In genomic region chr17:8872611-8873010, GRCm38 (mm10) we compare ENCODE assay signal across 15 mouse cellular contexts.
DNase-seq lines count a peak whose midpoint lies in the region; ATAC-seq lines count a peak whose summit lies in the region.
"Had no signal": no experiment of that assay in that cellular context is flagged by ENCODE, and none has a peak within 500 bp of the region (broad histone marks: within the 10 kb centered on the region; RNA-seq: fewer than 3 reads in every experiment).

No protein-coding gene starts in this region.

- no peak overlapping the region for H3K9ac ChIP-seq in forebrain, embryonic 11.5 days (ENCODE audit: low read length)
- H3K9ac ChIP-seq in hindbrain, embryonic 11.5 days (ENCODE audit: low read depth, low read length) = no peak overlapping the region
- no peak overlapping the region for H3K9ac ChIP-seq in hindbrain, embryonic 14.5 days
- H3K9ac ChIP-seq in neural tube, embryonic 13.5 days = peak overlapping the region; percentile 45; the same call in 1 of the 2 replicates
- H3K9ac ChIP-seq: liver, embryonic 15.5 days had no signal

- WGBS in forebrain, embryonic 10.5 days = 78% methylated on average over 8 of the region's 8 CpGs
- WGBS in forebrain, embryonic 11.5 days = 71% methylated on average over 8 of the region's 8 CpGs
- WGBS in hindbrain, embryonic 11.5 days = 72% methylated on average over 8 of the region's 8 CpGs
- WGBS in hindbrain, embryonic 14.5 days = 36% methylated on average over 8 of the region's 8 CpGs
- WGBS in neural tube, embryonic 13.5 days = 38% methylated on average over 8 of the region's 8 CpGs

- DNase-seq in forebrain, embryonic 10.5 days (ENCODE audit: extremely low spot score, low spot score) = no peak
- no peak for DNase-seq in forebrain, embryonic 11.5 days (ENCODE audit: low spot score)
- DNase-seq in hindbrain, embryonic 11.5 days (ENCODE audit: low spot score) = peak; percentile 16
- DNase-seq in hindbrain, embryonic 14.5 days (ENCODE audit: low spot score) = no peak
- DNase-seq in neural tube, embryonic 10.5 days (ENCODE audit: extremely low spot score, low spot score) = no peak
- no peak for DNase-seq in frontal cortex, adult 2 months (ENCODE audit: extremely low spot score in 1 of 2, low spot score in 1 of 2)
- no peak for DNase-seq in left cerebral cortex, postnatal 10 days (ENCODE audit: extremely low spot score in 1 of 2, low spot score in 2 of 2)
- DNase-seq: cerebellum, adult 11-12 months; gastrocnemius, postnatal 10 days; right cerebral cortex, postnatal 4 days had no signal

- H3K4me3 ChIP-seq in forebrain, embryonic 10.5 days = no peak overlapping the region
- no peak overlapping the region for H3K4me3 ChIP-seq in forebrain, embryonic 11.5 days (ENCODE audit: low read depth, low read length)
- H3K4me3 ChIP-seq in hindbrain, embryonic 11.5 days (ENCODE audit: low read depth, low read length) = no peak overlapping the region
- no peak overlapping the region for H3K4me3 ChIP-seq in hindbrain, embryonic 14.5 days (replicated peaks; ENCODE audit: low read length)
- H3K4me3 ChIP-seq in neural tube, embryonic 13.5 days = no peak overlapping the region
- H3K4me3 ChIP-seq: layer of hippocampus, adult 2 months; liver, embryonic 15.5 days had no signal

- H3K27ac ChIP-seq in forebrain, embryonic 10.5 days = 0 out of 2 replicates have a peak overlapping the region, but pooled peaks have one; percentile 63
- no peak overlapping the region for H3K27ac ChIP-seq in forebrain, embryonic 11.5 days (ENCODE audit: low read depth, low read length)
- 0 out of 2 replicates have a peak overlapping the region, but pooled peaks have one; percentile 36 for H3K27ac ChIP-seq in hindbrain, embryonic 11.5 days (ENCODE audit: low read depth, low read length)
- H3K27ac ChIP-seq in hindbrain, embryonic 14.5 days = no peak overlapping the region
- 0 out of 2 replicates have a peak overlapping the region, but pooled peaks have one; percentile 23 for H3K27ac ChIP-seq in neural tube, embryonic 13.5 days (replicated peaks)
- H3K27ac ChIP-seq: layer of hippocampus, adult 2 months; liver, embryonic 15.5 days had no signal

- no peak overlapping the region for H3K4me2 ChIP-seq in forebrain, embryonic 11.5 days (ENCODE audit: low read depth, low read length, severe bottlenecking)
- no peak overlapping the region for H3K4me2 ChIP-seq in hindbrain, embryonic 11.5 days (replicated peaks; ENCODE audit: low read depth, low read length)
- no peak overlapping the region for H3K4me2 ChIP-seq in hindbrain, embryonic 14.5 days (replicated peaks)
- no peak overlapping the region for H3K4me2 ChIP-seq in neural tube, embryonic 13.5 days
- H3K4me2 ChIP-seq: liver, embryonic 15.5 days; midbrain, embryonic 11.5 days had no signal

- H3K9me3 ChIP-seq in forebrain, embryonic 10.5 days = no peaks in the 10 kb centered on the region
- H3K9me3 ChIP-seq in forebrain, embryonic 11.5 days (ENCODE audit: control insufficient read depth, low read length) = no peaks in the 10 kb centered on the region
- H3K9me3 ChIP-seq in hindbrain, embryonic 11.5 days (ENCODE audit: control insufficient read depth, low read length) = no peaks in the 10 kb centered on the region
- H3K9me3 ChIP-seq in hindbrain, embryonic 14.5 days (ENCODE audit: control insufficient read depth, low read length) = no peaks in the 10 kb centered on the region
- H3K9me3 ChIP-seq in neural tube, embryonic 13.5 days = no peaks in the 10 kb centered on the region
- H3K9me3 ChIP-seq: liver, embryonic 15.5 days had no signal

- intact Hi-C loops in left cerebral cortex, postnatal 10 days (cut with DNase I) = no loop called here

- peaks cover 25% of the 10 kb centered on the region for H3K4me1 ChIP-seq in forebrain, embryonic 10.5 days
- peaks cover 4% of the 10 kb centered on the region; the same call in 1 of the 2 replicates for H3K4me1 ChIP-seq in forebrain, embryonic 11.5 days (replicated peaks; ENCODE audit: control insufficient read depth, insufficient read depth, low read length)
- H3K4me1 ChIP-seq in hindbrain, embryonic 11.5 days (replicated peaks; ENCODE audit: control insufficient read depth, insufficient read depth, low read length) = 0 out of 2 replicates have a peak, but pooled peaks cover under 1% of the 10 kb centered on the region
- peaks cover 6% of the 10 kb centered on the region for H3K4me1 ChIP-seq in hindbrain, embryonic 14.5 days (replicated peaks; ENCODE audit: control insufficient read depth, insufficient read depth, low read length)
- H3K4me1 ChIP-seq in neural tube, embryonic 13.5 days (replicated peaks) = peaks cover 21% of the 10 kb centered on the region
- H3K4me1 ChIP-seq: liver, embryonic 15.5 days had no signal

- no peaks in the 10 kb centered on the region for H3K36me3 ChIP-seq in forebrain, embryonic 10.5 days (replicated peaks)
- H3K36me3 ChIP-seq in forebrain, embryonic 11.5 days (ENCODE audit: control insufficient read depth, insufficient read depth, low read length) = no peaks in the 10 kb centered on the region
- H3K36me3 ChIP-seq in hindbrain, embryonic 11.5 days (ENCODE audit: control insufficient read depth, insufficient read depth, low read length) = no peaks in the 10 kb centered on the region
- no peaks in the 10 kb centered on the region for H3K36me3 ChIP-seq in hindbrain, embryonic 14.5 days (replicated peaks; ENCODE audit: control insufficient read depth, insufficient read depth)
- H3K36me3 ChIP-seq in neural tube, embryonic 13.5 days = no peaks in the 10 kb centered on the region
- H3K36me3 ChIP-seq: liver, embryonic 15.5 days had no signal

- H3K27me3 ChIP-seq in forebrain, embryonic 10.5 days (ENCODE audit: poor library complexity, severe bottlenecking) = no peaks in the 10 kb centered on the region
- H3K27me3 ChIP-seq in forebrain, embryonic 11.5 days (ENCODE audit: control insufficient read depth, insufficient read depth, low read length) = no peaks in the 10 kb centered on the region
- H3K27me3 ChIP-seq in hindbrain, embryonic 11.5 days (ENCODE audit: control insufficient read depth, insufficient read depth, low read length) = no peaks in the 10 kb centered on the region
- no peaks in the 10 kb centered on the region for H3K27me3 ChIP-seq in hindbrain, embryonic 14.5 days (ENCODE audit: control insufficient read depth, insufficient read depth, low read length)
- no peaks in the 10 kb centered on the region for H3K27me3 ChIP-seq in neural tube, embryonic 13.5 days
- H3K27me3 ChIP-seq: liver, embryonic 15.5 days had no signal

- no peak for ATAC-seq in forebrain, embryonic 11.5 days (replicated peaks; ENCODE audit: low FRiP score)
- ATAC-seq in hindbrain, embryonic 11.5 days (ENCODE audit: low FRiP score) = no peak
- no peak for ATAC-seq in hindbrain, embryonic 14.5 days (ENCODE audit: low FRiP score)
- ATAC-seq in neural tube, embryonic 13.5 days (ENCODE audit: low read depth) = no peak
- ATAC-seq: intestine, postnatal 0 days had no signal

Comparison
In these comparisons a context has a peak if more than half of its experiments do, and no peak if none do; other contexts are left out.
1. H3K27ac ChIP-seq: peak in forebrain, embryonic 10.5 days (single experiment), hindbrain, embryonic 11.5 days (single experiment) and neural tube, embryonic 13.5 days (single experiment); none in forebrain, embryonic 11.5 days (single experiment) and hindbrain, embryonic 14.5 days (single experiment).